Mouse (Mus musculus) brain, adult 2 months (tissue): ENCODE results near the gene Rara.

Experiments
- DNase-seq: peaks from one replicate; pipeline ENCODE4 v3.0.0; 2011; ENCODE audit warnings: low read depth, low spot score

Gene Rara

GRCm38 (mm10) chr11:98995987-98996386, 68.4 kb downstream of the Rara start:
- no peak for DNase-seq

GRCm38 (mm10) chr11:98997659-98998058, 70.0 kb downstream of the Rara start:
- DNase-seq: no peak

GRCm38 (mm10) chr11:98998776-98999175, 71.2 kb downstream of the Rara start:
- DNase-seq: no peak

- no peak for DNase-seq
Observed at GRCm38 (mm10) chr11:98999243-98999642, 71.6 kb downstream of the Rara start.

- no peak for DNase-seq
Observed at GRCm38 (mm10) chr11:99006788-99007187, 79.2 kb downstream of the Rara start.

- DNase-seq: no peak
Observed at GRCm38 (mm10) chr11:99010124-99010523, 82.5 kb downstream of the Rara start.

- DNase-seq: no peak
Observed at GRCm38 (mm10) chr11:99010706-99011105, 83.1 kb downstream of the Rara start.

GRCm38 (mm10) chr11:99013856-99014255, 86.2 kb downstream of the Rara start:
- no peak for DNase-seq

- no peak for DNase-seq
Observed at GRCm38 (mm10) chr11:99019844-99020243, 92.2 kb downstream of the Rara start.

GRCm38 (mm10) chr11:99022384-99022933, 94.8 kb downstream of the Rara start:
- DNase-seq: no peak

- no peak for DNase-seq
Observed at GRCm38 (mm10) chr11:99023094-99023493, 95.5 kb downstream of the Rara start.

GRCm38 (mm10) chr11:99023500-99024467, 96.2 kb downstream of the Rara start, which contains the start of gene Top2a:
Gene Top2a (minus strand): TSS chr11:99024189.
- peak; percentile 98 for DNase-seq
